Mouse (Mus musculus) heart, embryonic 11.5 days (tissue): ENCODE measurements around the gene Fignl1. TPM values are rescaled to one million over a fixed set of nuclear protein-coding genes. Genes with fewer than 3 reads are reported as not detected.

ENCODE experiments used
- ATAC-seq: fragments of 200-750 bp; cut with Nextera tagmentation; replicated peaks from 2 replicates; pipeline ENCODE4 v1.8.0; 2017; ENCODE audit warnings: moderate library complexity; ENCODE audit not compliant: insufficient number of reproducible peaks, low FRiP score, low TSS enrichment
- H3K27ac ChIP-seq: fragments of 300-500 bp; sonication (generic); 2 replicates; pipeline ENCODE4 v1.5.1; 2014; ENCODE audit warnings: mild to moderate bottlenecking, low read depth, low read length
- H3K27me3 ChIP-seq: fragments of 300-500 bp; sonication (generic); 2 replicates; pipeline ENCODE4 v1.6.1; 2014; ENCODE audit warnings: mild to moderate bottlenecking, low read length, mixed read lengths; ENCODE audit not compliant: control insufficient read depth, insufficient read depth
- H3K36me3 ChIP-seq: fragments of 300-500 bp; sonication (generic); 2 replicates; pipeline ENCODE4 v1.6.1; 2014; ENCODE audit warnings: mild to moderate bottlenecking, low read length, moderate library complexity, mixed read lengths; ENCODE audit not compliant: control insufficient read depth, insufficient read depth
- H3K4me1 ChIP-seq: fragments of 300-500 bp; sonication (generic); 2 replicates; pipeline ENCODE4 v1.6.1; 2014; ENCODE audit warnings: low read length; ENCODE audit not compliant: control insufficient read depth, insufficient read depth
- H3K4me2 ChIP-seq: fragments of 300-500 bp; sonication (generic); 2 replicates; pipeline ENCODE4 v1.6.1; 2014; ENCODE audit warnings: mild to moderate bottlenecking, moderate library complexity
- H3K4me3 ChIP-seq: fragments of 300-500 bp; sonication (generic); 2 replicates; pipeline ENCODE4 v1.5.1; 2014; ENCODE audit warnings: low read depth, low read length
- H3K9ac ChIP-seq: fragments of 300-500 bp; sonication (generic); 2 replicates; pipeline ENCODE4 v1.6.1; 2014; ENCODE audit warnings: mild to moderate bottlenecking, low read depth, low read length, moderate library complexity
- H3K9me3 ChIP-seq: fragments of 300-500 bp; sonication (generic); replicated peaks from 2 replicates; pipeline ENCODE4 v1.6.1; 2016; ENCODE audit warnings: low read length; ENCODE audit not compliant: control insufficient read depth
- WGBS: fragments of 180-500 bp; shearing (Covaris S2); extraction: QIAGEN DNeasy Blood & Tissue Kit; methylation state at CpG from one replicate; pipeline ENCODE4 v1.1.7; 2014; ENCODE audit not compliant: insufficient replicate concordance; 5-methylcytosine and 5-hydroxymethylcytosine counted together
- polyA plus RNA-seq: library from polyadenylated mRNA; unstranded; fragments of >200 nt; fragmentation: Nextera tagmentation; extraction: Ambion mirVana; gene quantifications from 2 replicates; pipeline ENCODE4 v1.2.1, GENCODE M21; 2014

Fignl1 gene
- polyA plus RNA-seq, 1 experiment from 2014 or later = 73.1 TPM

DNA sequence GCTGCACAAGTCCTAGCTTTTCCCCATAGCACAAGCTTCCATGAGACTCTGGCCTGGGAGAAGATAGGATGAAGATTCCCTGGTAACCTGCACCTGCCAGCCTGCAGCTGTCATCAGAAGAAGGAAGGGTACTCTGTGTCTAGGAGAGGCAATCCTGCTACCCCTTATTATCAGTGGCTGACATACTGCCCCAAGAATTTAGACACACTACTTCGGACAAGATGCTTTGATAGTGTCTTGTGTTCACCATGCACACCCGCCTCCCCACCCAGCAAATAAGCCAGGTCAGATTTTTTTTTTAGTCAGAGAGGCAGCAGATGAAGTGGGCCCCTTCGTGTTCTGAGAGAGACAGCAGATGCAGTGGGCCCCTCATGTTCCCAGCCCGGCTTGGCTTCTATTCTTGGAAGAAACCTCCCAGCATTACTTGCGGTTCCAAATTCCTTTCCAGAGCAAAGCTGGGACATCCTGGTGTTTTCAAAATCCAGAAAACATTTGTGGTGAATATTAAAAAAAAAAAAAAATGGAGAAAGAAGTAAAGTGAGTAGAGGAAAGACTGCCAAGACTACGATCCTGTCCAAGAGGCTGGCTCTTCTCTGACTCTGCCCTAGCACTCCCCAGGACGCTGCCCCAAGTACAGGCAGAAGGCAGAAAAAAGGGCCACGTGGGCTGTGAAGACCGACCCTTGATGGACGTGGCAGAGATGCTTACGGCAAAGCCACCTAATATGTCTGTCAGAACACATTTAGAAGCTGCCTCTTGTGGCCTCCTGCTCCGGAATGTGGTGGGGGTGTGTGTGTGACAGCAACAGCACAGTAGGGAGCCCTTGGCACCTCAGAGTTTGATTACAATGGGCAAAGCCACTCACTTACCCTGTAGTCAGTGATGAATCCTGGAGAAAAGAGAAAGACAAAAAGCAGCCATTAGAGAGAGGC lies 15.5 kb upstream of the Fignl1 start:
- Histone ChIP-seq H3K27ac (peak overlapping the region; percentile 99), H3K36me3 (no peaks in the 10 kb centered on the region), H3K4me3 (no peak overlapping the region), H3K4me1 (peaks cover 65% of the 10 kb centered on the region), H3K9me3 (no peaks in the 10 kb centered on the region), H3K27me3 (no peaks in the 10 kb centered on the region), H3K4me2 (peak overlapping the region; percentile 29), H3K9ac (peak overlapping the region; percentile 53; the same call in 1 of the 2 replicates)
- peak; percentile 32; the same call in 1 of the 2 replicates for ATAC-seq
- WGBS = 16% methylated on average over 12 of the region's 12 CpGs

DNA sequence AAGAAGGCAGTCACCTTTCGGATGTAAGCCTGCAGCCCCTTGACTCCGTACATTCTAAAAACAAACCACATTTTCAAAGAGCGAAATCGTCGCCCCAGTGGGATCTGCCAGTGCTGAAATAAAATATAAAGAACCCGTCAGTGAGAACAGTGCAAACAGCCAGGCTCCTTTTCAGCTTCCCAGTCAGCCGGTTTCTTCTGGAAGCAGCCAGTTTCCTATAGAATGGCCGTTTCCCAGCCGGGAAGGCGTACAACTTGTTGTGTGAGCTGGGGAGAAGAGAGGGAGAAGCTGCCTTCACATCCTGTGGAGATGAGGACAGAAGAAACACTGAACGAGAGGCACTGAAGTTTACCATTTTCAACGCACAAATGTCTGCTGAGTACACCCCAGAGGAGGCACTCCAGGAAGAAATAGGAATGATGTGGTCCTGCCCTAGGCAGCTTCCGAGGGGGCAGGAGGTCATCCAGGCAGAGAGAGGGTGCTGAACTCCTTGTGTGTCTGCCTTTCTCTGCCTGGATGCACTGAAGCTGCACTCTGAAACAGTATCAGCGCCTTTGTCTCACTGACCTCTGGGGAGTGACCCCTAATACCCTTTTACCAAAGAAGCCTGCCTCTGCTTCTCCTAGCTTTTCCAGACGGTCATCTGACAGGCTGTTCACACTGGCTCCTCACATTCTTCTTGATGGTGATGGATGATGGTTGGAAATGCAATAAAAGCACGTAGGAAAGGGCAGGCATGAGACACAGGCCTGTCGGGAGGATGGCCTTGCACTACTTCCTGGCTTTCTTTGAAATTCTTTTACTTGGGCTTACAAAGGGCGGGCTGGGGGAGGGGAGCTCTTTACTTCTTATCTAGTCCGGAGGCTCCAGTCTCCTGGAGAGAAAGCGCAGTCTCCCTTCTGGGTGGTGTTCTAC lies 13.7 kb upstream of the Fignl1 start:
- Histone ChIP-seq H3K4me3 (0 out of 2 replicates have a peak overlapping the region, but pooled peaks have one; percentile 16), H3K4me1 (peaks cover 52% of the 10 kb centered on the region), H3K4me2 (peak overlapping the region; percentile 51), H3K27ac (peak overlapping the region; percentile 99), H3K27me3 (no peaks in the 10 kb centered on the region), H3K9ac (peak overlapping the region; percentile 73), H3K9me3 (no peaks in the 10 kb centered on the region), H3K36me3 (no peaks in the 10 kb centered on the region)
- 6% methylated on average over 20 of the region's 20 CpGs for WGBS
- peak; percentile 74 for ATAC-seq

DNA sequence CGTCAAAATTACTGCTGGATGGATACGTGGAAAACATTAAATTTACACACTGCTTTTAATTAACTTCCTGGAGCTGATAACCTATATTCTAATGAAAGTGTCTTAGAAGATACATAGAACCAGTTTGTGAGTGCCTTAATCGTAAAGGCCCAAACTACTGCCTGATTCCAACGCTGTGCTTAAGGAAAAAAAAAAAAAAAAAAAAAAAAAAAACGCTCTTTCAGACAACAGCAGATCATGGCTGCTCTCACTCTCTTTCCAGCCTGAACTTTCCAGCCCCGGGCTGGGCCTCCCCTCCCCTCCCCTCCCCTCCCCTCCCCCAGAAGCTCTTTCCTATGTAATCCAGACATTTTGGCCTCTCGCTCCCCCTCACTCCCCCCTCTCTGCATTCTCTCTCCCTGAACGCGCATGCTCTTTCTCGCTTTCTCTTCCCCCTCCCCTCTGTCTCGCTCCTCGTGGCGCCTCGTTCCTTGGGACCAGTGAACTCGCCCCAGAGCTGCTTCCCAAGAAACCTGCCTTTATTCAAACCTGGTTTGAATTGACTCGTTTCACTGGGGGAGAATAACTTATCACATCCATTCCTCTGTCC lies 12.7 kb upstream of the Fignl1 start:
- peaks cover 52% of the 10 kb centered on the region for H3K4me1 ChIP-seq
- peak overlapping the region; percentile 99 for H3K27ac ChIP-seq
- H3K9ac ChIP-seq = peak overlapping the region; percentile 73
- ATAC-seq = peak; percentile 37
- no peaks in the 10 kb centered on the region for H3K9me3 ChIP-seq
- no peaks in the 10 kb centered on the region for H3K27me3 ChIP-seq
- no peak overlapping the region for H3K4me3 ChIP-seq
- H3K4me2 ChIP-seq = peak overlapping the region; percentile 19; the same call in 1 of the 2 replicates
- 6% methylated on average over 16 of the region's 16 CpGs for WGBS
- H3K36me3 ChIP-seq = no peaks in the 10 kb centered on the region

DNA sequence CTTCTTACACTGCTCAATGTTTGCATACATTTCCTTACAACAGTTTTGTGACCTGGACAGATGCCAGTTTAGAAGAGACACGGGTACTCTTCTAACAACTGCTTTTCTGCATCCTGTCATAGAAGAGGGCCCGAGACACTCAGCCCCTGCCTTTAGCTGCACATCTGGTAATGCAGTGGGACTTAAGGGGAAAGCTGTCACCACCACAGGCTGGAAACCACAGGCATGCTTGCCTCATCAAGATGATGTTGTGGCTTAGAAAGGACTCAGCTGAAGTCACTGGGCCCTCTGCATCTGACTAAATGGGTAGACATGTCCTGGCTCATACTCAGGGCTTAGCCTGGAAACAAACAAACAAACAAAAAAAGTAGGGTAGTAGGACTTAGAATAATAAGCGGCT lies 12.0 kb upstream of the Fignl1 start:
- Histone ChIP-seq H3K4me3 (no peak overlapping the region), H3K9me3 (no peaks in the 10 kb centered on the region), H3K27ac (peak overlapping the region; percentile 99), H3K4me1 (peaks cover 54% of the 10 kb centered on the region), H3K36me3 (no peaks in the 10 kb centered on the region), H3K27me3 (no peaks in the 10 kb centered on the region), H3K9ac (peak overlapping the region; percentile 54; the same call in 1 of the 2 replicates), H3K4me2 (no peak overlapping the region)
- WGBS = 32% methylated on average over 3 of the region's 3 CpGs
- no peak for ATAC-seq

- Histone ChIP-seq H3K27ac (peak overlapping the region; percentile 99), H3K36me3 (no peaks in the 10 kb centered on the region), H3K9ac (no peak overlapping the region), H3K4me1 (peaks cover 54% of the 10 kb centered on the region), H3K4me2 (no peak overlapping the region), H3K4me3 (no peak overlapping the region), H3K27me3 (no peaks in the 10 kb centered on the region), H3K9me3 (no peaks in the 10 kb centered on the region)
- peak; percentile 7 for ATAC-seq
- WGBS = 0% methylated on average over 2 of the region's 2 CpGs
Measured at GRCm38 (mm10) chr11:11820251-11820650, 11.5 kb upstream of the Fignl1 start.

- 86% methylated on average over 5 of the region's 5 CpGs for WGBS
- no peak overlapping the region for H3K9ac ChIP-seq
- H3K4me1 ChIP-seq = peaks cover 52% of the 10 kb centered on the region
Measured at GRCm38 (mm10) chr11:11819206-11819605, 10.4 kb upstream of the Fignl1 start.

GRCm38 (mm10) chr11:11818797-11819196 lies 10.0 kb upstream of the Fignl1 start:
- H3K4me3 ChIP-seq = no peak overlapping the region
- no peaks in the 10 kb centered on the region for H3K27me3 ChIP-seq
- WGBS = 88% methylated on average over 6 of the region's 6 CpGs
- no peak for ATAC-seq
- H3K4me2 ChIP-seq = no peak overlapping the region
- H3K9me3 ChIP-seq = no peaks in the 10 kb centered on the region
- no peaks in the 10 kb centered on the region for H3K36me3 ChIP-seq
- no peak overlapping the region for H3K9ac ChIP-seq
- H3K27ac ChIP-seq = no peak overlapping the region; the same call in 1 of the 2 replicates
- H3K4me1 ChIP-seq = peaks cover 48% of the 10 kb centered on the region

More at GRCm38 (mm10) chr11:11819206-11819605, 10.4 kb upstream of the Fignl1 start:
- H3K27ac ChIP-seq = no peak overlapping the region
- H3K4me3 ChIP-seq = no peak overlapping the region
- H3K36me3 ChIP-seq = no peaks in the 10 kb centered on the region
- no peaks in the 10 kb centered on the region for H3K27me3 ChIP-seq
- H3K9me3 ChIP-seq = no peaks in the 10 kb centered on the region
- no peak overlapping the region for H3K4me2 ChIP-seq
- no peak for ATAC-seq

- no peak overlapping the region for H3K4me3 ChIP-seq
- no peaks in the 10 kb centered on the region for H3K9me3 ChIP-seq
- 20% methylated on average over 3 of the region's 3 CpGs for WGBS
- H3K27ac ChIP-seq = peak overlapping the region; percentile 67
- peak; percentile 80 for ATAC-seq
- no peaks in the 10 kb centered on the region for H3K36me3 ChIP-seq
- no peaks in the 10 kb centered on the region for H3K27me3 ChIP-seq
- peak overlapping the region; percentile 25; the same call in 1 of the 2 replicates for H3K4me2 ChIP-seq
- H3K4me1 ChIP-seq = peaks cover 26% of the 10 kb centered on the region
- H3K9ac ChIP-seq = peak overlapping the region; percentile 30
Measured at GRCm38 (mm10) chr11:11815737-11816136, 7.0 kb upstream of the Fignl1 start.
